Mouse (Mus musculus) c-Kit-positive CD71-positive TER-119-negative erythroid progenitor cells, embryonic 14.5 days (primary cell): ENCODE data around the gene Ankrd60.

Experiments
- DNase-seq: peaks from one replicate; pipeline ENCODE4 v3.0.0-alpha.2; 2013; ENCODE audit warnings: low read depth

The Ankrd60 gene

DNA sequence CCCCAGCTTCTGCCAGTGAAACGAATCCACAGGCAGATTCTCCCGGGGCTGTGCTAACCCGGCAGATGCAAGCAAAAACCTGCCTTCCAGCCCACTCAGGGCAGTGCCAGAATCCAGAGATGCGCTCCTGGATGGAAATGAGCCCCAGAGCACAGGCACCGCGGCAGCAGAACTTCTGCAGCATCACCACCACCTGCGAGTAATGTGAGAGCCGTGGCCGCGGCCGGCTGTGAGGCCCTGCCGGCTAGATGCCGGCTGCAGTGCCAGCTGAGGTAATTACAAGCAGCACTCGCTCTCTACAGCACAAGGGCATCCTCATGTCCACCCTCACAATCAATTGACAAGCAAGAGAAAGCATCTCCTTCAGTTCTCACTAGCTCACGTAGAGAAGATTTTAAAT lies 6.2 kb upstream of the Ankrd60 start:
- no peak for DNase-seq

GRCm38 (mm10) chr2:173583455-173583854 lies 5.3 kb upstream of the Ankrd60 start:
- DNase-seq = peak; percentile 37

DNA sequence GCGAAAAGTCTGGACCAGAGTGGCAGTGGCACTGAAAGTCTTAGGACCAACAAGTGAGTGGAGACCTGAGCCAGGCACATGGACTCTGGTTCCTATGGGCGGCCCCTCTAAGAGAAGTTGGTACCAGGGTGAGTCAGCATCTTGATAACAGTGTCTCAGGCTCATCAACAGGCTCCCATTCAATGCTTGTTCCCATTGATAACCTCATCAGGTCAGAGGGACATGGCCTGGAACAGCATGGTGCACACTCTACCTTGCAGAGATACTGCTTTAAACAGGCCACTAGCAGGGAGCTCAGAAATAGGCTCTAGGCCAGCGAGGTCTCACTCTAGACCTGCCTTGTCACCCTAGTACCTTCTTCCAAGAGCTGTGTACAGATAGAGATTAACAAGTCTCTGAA lies 4.7 kb upstream of the Ankrd60 start:
- DNase-seq = peak; percentile 20

- no peak for DNase-seq
Observed at GRCm38 (mm10) chr2:173581096-173581495, 2.9 kb upstream of the Ankrd60 start.

- DNase-seq = no peak
Observed at GRCm38 (mm10) chr2:173578595-173578994, 430 bp upstream of the Ankrd60 start.

DNA sequence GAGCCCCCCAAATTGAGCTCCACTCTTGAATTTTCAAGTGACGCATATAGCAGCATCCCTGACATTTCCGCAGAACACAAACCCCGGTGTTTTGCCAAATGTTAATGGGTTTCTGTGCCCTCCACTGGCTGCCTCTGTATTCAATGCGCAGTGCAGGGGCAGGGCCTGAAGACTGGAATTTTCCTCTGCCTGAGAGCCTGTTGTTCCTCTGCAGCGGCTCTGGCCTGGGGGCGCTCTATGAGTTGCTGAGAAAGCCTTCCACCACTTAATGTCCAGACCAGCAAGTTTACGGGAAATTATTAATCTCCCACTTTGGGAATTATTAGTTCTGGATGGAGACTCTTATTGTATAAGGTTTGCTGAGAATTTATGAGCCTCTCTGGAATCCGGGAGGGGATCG lies 14.0 kb downstream of the Ankrd60 start:
- no peak for DNase-seq

- DNase-seq = no peak
Observed at GRCm38 (mm10) chr2:173563336-173563735, 14.8 kb downstream of the Ankrd60 start.

DNA sequence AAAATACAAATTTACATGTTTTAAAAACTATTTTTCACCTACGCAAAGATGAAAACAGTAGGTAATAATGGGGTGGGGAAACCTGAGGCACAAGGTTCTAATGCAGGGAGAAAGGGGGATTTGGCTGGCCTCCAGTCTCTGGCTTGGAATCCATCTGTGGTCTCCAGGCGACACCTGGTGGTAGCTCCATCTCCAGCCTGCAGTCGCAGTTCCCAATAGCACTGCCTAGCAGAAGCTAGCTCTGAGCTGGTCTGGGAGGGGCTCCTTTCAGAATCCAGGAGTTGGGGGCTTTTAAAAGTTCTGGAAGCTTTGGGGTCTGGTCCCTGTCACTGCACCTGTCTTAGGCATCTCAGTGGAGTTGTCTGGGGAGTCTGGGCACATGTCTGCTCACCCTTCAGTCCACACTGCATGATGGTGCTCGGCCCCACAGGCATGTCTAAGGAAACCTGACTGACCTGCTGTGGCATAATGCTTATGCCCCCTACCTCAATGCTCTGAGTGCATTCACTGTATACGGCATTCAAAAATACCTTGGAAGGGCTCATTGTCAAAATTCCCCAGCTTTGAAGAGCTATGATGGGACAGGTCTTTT lies 16.2 kb downstream of the Ankrd60 start:
- no peak for DNase-seq

DNA sequence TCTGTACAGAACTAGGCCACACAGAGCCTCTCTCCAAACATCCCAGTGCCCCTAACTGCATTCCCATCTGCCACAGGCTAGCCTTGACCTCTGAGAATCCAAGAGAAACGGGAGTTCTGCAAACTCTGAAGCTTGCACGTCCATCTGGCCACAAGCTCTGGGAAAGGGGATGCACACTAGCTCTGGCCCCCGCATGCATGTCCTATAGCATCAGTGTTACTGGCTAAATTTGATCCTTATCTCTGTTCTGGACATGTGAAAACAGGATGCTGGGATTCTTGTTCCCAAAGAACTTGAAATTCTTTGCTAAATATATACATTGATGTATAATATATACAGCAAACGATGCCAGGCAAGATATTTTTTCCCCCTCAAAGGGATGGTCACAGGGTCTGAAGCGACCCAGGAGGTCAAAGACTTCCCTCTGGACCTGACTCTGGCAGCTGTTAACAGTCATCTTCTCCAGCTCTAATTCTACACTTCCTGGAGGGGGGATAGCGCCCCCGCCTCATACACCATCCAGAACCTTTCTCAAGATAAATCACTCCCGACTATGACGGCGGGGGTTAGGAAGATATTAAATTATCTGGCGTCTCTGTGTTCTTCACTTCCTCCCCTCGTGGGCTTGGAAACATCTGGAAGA lies 19.3 kb downstream of the Ankrd60 start:
- no peak for DNase-seq

DNA sequence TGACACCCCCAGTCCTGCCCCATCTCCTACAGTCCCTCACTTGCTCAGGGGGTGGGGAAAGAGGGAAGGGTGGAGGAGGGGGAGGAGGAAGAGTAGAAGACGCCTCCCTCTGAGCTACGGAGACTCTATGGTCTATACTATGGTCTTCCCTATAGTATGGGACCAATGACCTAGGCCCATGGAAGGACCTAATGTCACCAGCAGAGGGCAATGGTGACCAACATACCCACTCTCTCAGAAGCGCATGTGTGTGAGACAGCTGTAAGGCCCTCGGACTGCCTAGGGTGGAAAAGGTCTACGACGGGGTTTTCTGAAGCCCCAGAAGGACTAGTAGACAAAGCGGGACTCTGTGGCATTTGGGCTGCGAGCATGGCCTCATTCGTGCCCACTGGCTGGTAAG lies 24.3 kb downstream of the Ankrd60 start:
- peak; percentile 19 for DNase-seq

- no peak for DNase-seq
Observed at GRCm38 (mm10) chr2:173550681-173551080, 27.5 kb downstream of the Ankrd60 start.

- no peak for DNase-seq
Observed at GRCm38 (mm10) chr2:173549236-173549635, 28.9 kb downstream of the Ankrd60 start.

DNA sequence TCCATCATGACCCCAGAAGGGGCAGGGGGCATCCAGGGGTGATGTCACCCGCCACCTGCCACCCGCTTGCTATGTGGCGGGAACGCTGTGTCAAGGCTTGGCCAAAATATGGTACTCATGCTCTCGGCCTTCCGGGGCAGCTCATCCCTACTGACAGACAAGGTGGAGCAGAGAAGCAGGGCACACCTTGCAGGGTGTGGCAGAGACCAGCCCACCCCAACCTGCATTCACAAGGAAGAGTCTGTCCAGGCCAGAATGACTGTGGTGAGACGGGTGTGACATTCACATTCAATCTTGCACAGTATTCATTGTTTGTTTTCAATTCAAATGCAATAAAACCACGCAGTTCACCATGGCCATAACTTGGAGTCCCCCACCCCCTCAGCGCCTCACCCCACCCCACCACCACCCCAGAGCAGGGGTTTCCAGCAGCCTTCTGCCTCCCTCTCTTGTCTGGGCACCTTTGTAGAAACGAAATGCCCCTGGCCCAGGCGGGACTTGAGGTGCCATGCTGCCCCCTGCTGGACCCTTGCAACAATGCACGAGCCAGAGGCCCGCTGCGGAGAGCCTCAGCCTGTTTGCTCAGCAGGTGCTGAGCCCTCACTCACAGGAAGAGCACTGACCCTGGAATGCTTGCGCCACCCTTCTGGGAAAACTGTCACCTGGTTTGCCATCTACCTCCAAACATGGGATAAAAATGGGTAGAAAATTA lies 32.0 kb downstream of the Ankrd60 start:
- DNase-seq = peak; percentile 22

- DNase-seq = no peak
Observed at GRCm38 (mm10) chr2:173542716-173543115, 35.4 kb downstream of the Ankrd60 start.

DNA sequence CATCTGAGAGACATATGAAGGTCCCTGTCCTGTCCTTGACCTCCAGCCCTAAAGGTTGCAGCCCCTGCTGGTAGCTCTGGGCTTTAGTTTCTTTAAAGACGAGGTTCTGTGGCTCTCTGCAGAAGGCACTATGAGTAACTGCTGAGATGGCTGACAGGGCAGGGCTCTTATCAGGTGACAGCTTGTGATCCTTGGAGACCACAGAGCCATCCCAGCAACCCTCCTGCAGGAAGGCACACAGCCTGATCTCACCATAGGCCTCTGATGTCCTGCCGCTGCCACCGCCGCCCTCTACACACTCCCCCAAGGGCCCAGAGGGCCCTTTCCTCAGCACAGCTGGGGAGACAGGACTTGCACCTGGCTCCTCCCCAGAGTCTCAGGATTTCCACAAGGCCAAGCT lies 36.4 kb downstream of the Ankrd60 start:
- DNase-seq = no peak

DNA sequence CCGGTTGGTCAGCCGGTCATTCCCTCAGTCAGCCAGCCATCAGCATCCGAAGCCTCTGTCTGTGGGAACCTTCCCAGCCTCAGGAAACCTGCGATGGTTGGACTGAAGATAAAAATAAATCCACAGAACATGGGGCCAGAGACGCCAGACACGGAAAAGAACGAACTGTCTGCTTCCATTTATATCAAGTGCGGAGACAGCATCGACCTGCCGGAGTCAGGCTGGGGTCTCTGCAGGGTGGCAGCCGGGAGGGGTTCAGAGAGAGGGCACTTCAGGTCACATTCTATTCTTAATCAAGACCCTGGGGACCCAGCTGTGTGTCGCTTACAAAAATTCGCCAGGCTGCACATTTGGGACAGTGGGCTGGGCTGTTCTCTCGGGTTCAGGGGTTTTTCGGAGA lies 38.4 kb downstream of the Ankrd60 start:
- DNase-seq = no peak

- no peak for DNase-seq
Observed at GRCm38 (mm10) chr2:173535886-173536285, 42.3 kb downstream of the Ankrd60 start.

GRCm38 (mm10) chr2:173535390-173535789 lies 42.8 kb downstream of the Ankrd60 start:
- no peak for DNase-seq

GRCm38 (mm10) chr2:173534581-173534980 lies 43.6 kb downstream of the Ankrd60 start:
- no peak for DNase-seq

GRCm38 (mm10) chr2:173532711-173533462 lies 45.3 kb downstream of the Ankrd60 start:
- no peak for DNase-seq

GRCm38 (mm10) chr2:173528493-173528892 lies 49.7 kb downstream of the Ankrd60 start:
- DNase-seq = no peak

DNA sequence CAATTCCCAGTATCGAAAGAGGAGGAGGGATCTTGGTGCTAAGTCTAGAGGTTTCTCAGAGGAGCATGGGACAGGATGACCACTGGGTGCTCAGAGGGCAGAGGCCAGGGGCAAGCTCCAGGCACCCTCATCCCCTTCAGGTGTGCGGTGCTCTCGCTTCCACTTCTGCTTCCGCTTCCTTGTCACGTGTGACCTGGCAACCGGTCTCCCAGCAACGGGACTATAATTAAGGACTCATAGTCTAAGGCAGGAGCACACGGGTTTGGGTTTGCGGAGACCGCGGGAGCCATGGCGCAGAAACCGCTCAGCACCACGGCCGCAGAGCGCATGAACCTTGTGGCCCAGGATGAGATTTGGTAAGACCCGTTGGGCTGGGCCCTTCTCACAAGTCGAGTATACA lies 55.8 kb downstream of the Ankrd60 start, which contains the start of gene 1700021F07Rik:
1700021F07Rik (plus strand) TSS at position 211 of the 400 bp plus-strand sequence.
- DNase-seq = no peak
